Mouse (Mus musculus): ENCODE data around the gene 2210408I21Rik. TPM values are rescaled to one million over a fixed set of nuclear protein-coding genes. Genes with fewer than 3 reads are reported as not detected.

Gene 2210408I21Rik
- polyA plus RNA-seq, 1 experiment = 0.92 TPM

GRCm38 (mm10) chr13:77489938-77490651 is 354.8 kb downstream of the 2210408I21Rik start:
- DNase-seq = no peak
- H3K36me3 ChIP-seq (ENCODE audit: control insufficient read depth, insufficient read depth, low read length) = no peaks in the 10 kb centered on the region
- H3K27me3 ChIP-seq (replicated peaks; ENCODE audit: control insufficient read depth, insufficient read depth, low read length) = no peaks in the 10 kb centered on the region
- H3K4me1 ChIP-seq (ENCODE audit: control insufficient read depth, insufficient read depth, low read length) = no peaks in the 10 kb centered on the region
- no peak for TF ChIP-seq CTCF (conservative IDR thresholded peaks at IDR 0.05; ENCODE audit: insufficient read depth, insufficient read length, low read depth, low read length)
- no peak for TF ChIP-seq POLR2A (IDR thresholded peaks at IDR 0.05; ENCODE audit: low read depth, low read length)
- no peak overlapping the region for H3K4me3 ChIP-seq (ENCODE audit: insufficient read depth, low read depth, low read length)
- WGBS = 68% methylated on average over 3 of the region's 3 CpGs
- no peak overlapping the region for H3K27ac ChIP-seq (ENCODE audit: insufficient read depth, low read depth, low read length)

DNA sequence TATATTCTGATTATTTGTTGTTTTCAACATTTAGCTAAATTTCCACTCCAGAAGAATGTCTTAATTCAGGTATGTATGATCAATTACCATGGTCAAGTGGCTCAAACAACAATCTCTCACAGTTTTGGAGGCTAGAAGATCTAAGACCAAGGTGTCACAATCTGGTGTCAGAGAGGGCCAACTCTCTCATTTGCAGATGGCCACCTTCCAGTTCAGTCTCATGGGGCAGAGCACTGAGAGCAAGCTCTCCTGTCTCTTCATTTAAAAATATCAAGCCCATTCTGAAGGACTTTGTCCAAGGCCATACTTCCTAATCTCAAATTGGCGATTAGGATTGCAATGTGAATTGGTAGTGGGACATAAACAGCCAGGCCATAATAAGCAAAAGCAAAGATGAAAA is 378.7 kb downstream of the 2210408I21Rik start:
- no peak for DNase-seq
- Histone ChIP-seq H3K36me3 (ENCODE audit: control insufficient read depth, insufficient read depth, low read length) (no peaks in the 10 kb centered on the region), H3K4me3 (ENCODE audit: insufficient read depth, low read depth, low read length) (no peak overlapping the region), H3K4me1 (ENCODE audit: control insufficient read depth, insufficient read depth, low read length) (no peaks in the 10 kb centered on the region), H3K27ac (ENCODE audit: insufficient read depth, low read depth, low read length) (no peak overlapping the region), H3K27me3 (replicated peaks; ENCODE audit: control insufficient read depth, insufficient read depth, low read length) (no peaks in the 10 kb centered on the region)
- TF ChIP-seq CTCF (conservative IDR thresholded peaks at IDR 0.05; ENCODE audit: insufficient read depth, insufficient read length, low read depth, low read length) (no peak), POLR2A (IDR thresholded peaks at IDR 0.05; ENCODE audit: low read depth, low read length) (no peak)
- 74% methylated on average over 1 of the region's 1 CpGs for WGBS

GRCm38 (mm10) chr13:77528960-77529699 is 393.8 kb downstream of the 2210408I21Rik start:
- no peaks in the 10 kb centered on the region for H3K27me3 ChIP-seq (replicated peaks; ENCODE audit: control insufficient read depth, insufficient read depth, low read length)
- TF ChIP-seq POLR2A (IDR thresholded peaks at IDR 0.05; ENCODE audit: low read depth, low read length) (no peak), CTCF (conservative IDR thresholded peaks at IDR 0.05; ENCODE audit: insufficient read depth, insufficient read length, low read depth, low read length) (no peak)
- no peak overlapping the region for H3K27ac ChIP-seq (ENCODE audit: insufficient read depth, low read depth, low read length)
- H3K36me3 ChIP-seq (ENCODE audit: control insufficient read depth, insufficient read depth, low read length) = no peaks in the 10 kb centered on the region
- 54% methylated on average over 8 of the region's 8 CpGs for WGBS
- DNase-seq = no peak
- H3K4me3 ChIP-seq (ENCODE audit: insufficient read depth, low read depth, low read length) = no peak overlapping the region
- no peaks in the 10 kb centered on the region for H3K4me1 ChIP-seq (ENCODE audit: control insufficient read depth, insufficient read depth, low read length)

GRCm38 (mm10) chr13:77529760-77530159 is 394.4 kb downstream of the 2210408I21Rik start:
- Histone ChIP-seq H3K36me3 (ENCODE audit: control insufficient read depth, insufficient read depth, low read length) (no peaks in the 10 kb centered on the region), H3K4me3 (ENCODE audit: insufficient read depth, low read depth, low read length) (no peak overlapping the region)

GRCm38 (mm10) chr13:77537466-77537865 is 402.1 kb downstream of the 2210408I21Rik start:
- Histone ChIP-seq H3K36me3 (ENCODE audit: control insufficient read depth, insufficient read depth, low read length) (no peaks in the 10 kb centered on the region), H3K27me3 (replicated peaks; ENCODE audit: control insufficient read depth, insufficient read depth, low read length) (no peaks in the 10 kb centered on the region), H3K4me1 (ENCODE audit: control insufficient read depth, insufficient read depth, low read length) (no peaks in the 10 kb centered on the region), H3K4me3 (ENCODE audit: insufficient read depth, low read depth, low read length) (no peak overlapping the region), H3K27ac (ENCODE audit: insufficient read depth, low read depth, low read length) (no peak overlapping the region)
- TF ChIP-seq CTCF (conservative IDR thresholded peaks at IDR 0.05; ENCODE audit: insufficient read depth, insufficient read length, low read depth, low read length) (no peak), POLR2A (IDR thresholded peaks at IDR 0.05; ENCODE audit: low read depth, low read length) (no peak)
- DNase-seq = no peak
- WGBS = 95% methylated on average over 4 of the region's 4 CpGs

More at GRCm38 (mm10) chr13:77529760-77530159, 394.4 kb downstream of the 2210408I21Rik start:
- Histone ChIP-seq H3K4me1 (ENCODE audit: control insufficient read depth, insufficient read depth, low read length) (no peaks in the 10 kb centered on the region), H3K27me3 (replicated peaks; ENCODE audit: control insufficient read depth, insufficient read depth, low read length) (no peaks in the 10 kb centered on the region), H3K27ac (ENCODE audit: insufficient read depth, low read depth, low read length) (no peak overlapping the region)
- TF ChIP-seq CTCF (conservative IDR thresholded peaks at IDR 0.05; ENCODE audit: insufficient read depth, insufficient read length, low read depth, low read length) (no peak), POLR2A (IDR thresholded peaks at IDR 0.05; ENCODE audit: low read depth, low read length) (no peak)
- DNase-seq = no peak

DNA sequence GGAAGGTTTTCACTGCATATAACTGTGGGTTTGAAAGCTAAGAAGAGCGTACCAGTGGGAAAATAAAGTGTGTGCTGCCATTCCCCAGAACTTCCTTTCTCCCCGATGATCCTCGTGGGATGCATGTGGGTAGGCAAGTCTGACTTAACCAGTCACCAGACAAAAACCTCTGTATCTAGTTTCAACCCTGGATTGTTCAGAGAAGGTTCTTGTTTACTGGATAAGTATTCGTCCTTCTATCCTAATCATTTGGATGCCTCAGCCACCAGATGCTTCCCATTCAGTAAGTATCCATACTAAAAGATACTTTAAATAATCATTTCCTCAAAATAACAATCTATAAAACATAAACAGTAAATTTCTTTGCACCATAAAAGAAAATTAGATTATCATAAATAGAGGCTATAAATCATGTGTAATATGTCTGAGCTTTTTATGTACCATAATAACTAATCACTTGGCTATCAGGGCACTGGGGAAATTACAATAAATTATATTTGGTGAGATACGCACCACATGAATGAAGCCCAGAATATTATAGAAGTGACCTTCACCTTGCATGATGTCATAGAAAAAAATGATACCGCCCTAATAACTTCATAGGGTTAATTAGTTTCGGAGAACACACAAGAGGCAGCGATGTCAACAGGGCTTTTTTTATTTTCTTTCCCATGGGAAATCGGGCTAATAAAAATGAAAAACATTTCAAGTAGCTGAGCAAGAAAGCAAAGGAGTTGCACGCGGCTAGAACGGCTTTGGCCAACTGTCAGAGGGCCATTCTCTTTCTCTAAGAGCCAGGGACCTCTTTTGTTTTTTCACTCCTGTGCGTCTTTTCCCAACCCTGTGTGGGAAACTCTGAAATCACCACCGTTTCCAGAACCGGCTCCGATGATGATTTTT is 412.4 kb downstream of the 2210408I21Rik start:
- Histone ChIP-seq H3K27ac (ENCODE audit: insufficient read depth, low read depth, low read length) (no peak overlapping the region), H3K4me3 (ENCODE audit: insufficient read depth, low read depth, low read length) (no peak overlapping the region), H3K4me1 (ENCODE audit: control insufficient read depth, insufficient read depth, low read length) (no peaks in the 10 kb centered on the region), H3K27me3 (replicated peaks; ENCODE audit: control insufficient read depth, insufficient read depth, low read length) (no peaks in the 10 kb centered on the region), H3K36me3 (ENCODE audit: control insufficient read depth, insufficient read depth, low read length) (no peaks in the 10 kb centered on the region)
- WGBS = 56% methylated on average over 16 of the region's 16 CpGs
- peak; percentile 8 for DNase-seq
- TF ChIP-seq POLR2A (IDR thresholded peaks at IDR 0.05; ENCODE audit: low read depth, low read length) (no peak), CTCF (conservative IDR thresholded peaks at IDR 0.05; ENCODE audit: insufficient read depth, insufficient read length, low read depth, low read length) (no peak)
